Mouse (Mus musculus): ENCODE data around the gene Mpv17l2. TPM values are rescaled to one million over a fixed set of nuclear protein-coding genes. Genes with fewer than 3 reads are reported as not detected.

Mpv17l2 gene
- polyA plus RNA-seq, 1 experiment from 2014 or later: 44.0 TPM

DNA sequence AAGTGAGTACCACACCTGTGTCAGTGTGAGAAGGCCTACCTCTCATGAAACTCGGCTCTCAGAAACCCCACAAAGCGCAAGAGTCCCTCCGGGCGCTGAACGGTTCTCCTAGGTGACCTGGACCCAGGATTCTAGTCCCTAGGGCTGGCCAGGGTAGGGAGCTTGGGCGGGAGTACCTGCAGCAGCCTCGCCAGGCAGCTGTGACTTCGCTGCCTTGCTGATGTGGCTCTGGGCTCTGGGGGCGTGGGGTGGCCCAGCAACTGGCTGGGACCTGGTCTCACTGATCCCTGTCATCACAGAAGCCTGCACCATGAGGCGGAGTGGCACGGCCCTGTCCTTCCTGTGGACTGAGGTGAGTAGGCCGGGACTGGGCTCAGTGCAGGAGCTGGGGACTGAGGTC lies 36.5 kb downstream of the Mpv17l2 start:
- no peak overlapping the region for H3K4me2 ChIP-seq (ENCODE audit: low read depth, low read length)
- no peak for ATAC-seq (replicated peaks; ENCODE audit: extremely low read depth, insufficient read depth, low FRiP score)
- H3K27ac ChIP-seq (ENCODE audit: low read length): no peak overlapping the region
- peaks cover 27% of the 10 kb centered on the region for H3K27me3 ChIP-seq (ENCODE audit: control insufficient read depth, insufficient read depth, low read length)
- H3K9ac ChIP-seq (ENCODE audit: low read length): no peak overlapping the region
- no peak overlapping the region for H3K4me3 ChIP-seq (ENCODE audit: low read length)
- no peaks in the 10 kb centered on the region for H3K9me3 ChIP-seq (replicated peaks; ENCODE audit: control insufficient read depth, low read length)
- 70% methylated on average over 12 of the region's 12 CpGs for WGBS
- H3K4me1 ChIP-seq (ENCODE audit: control insufficient read depth, insufficient read depth, low read length): no peaks in the 10 kb centered on the region
- no peaks in the 10 kb centered on the region for H3K36me3 ChIP-seq (ENCODE audit: control insufficient read depth, insufficient read depth)

GRCm38 (mm10) chr8:70723486-70724210 lies 37.1 kb downstream of the Mpv17l2 start, which contains the start of gene Pde4c:
Gene Pde4c, plus strand, starts transcription at chr8:70723720.
- no peak for ATAC-seq (replicated peaks; ENCODE audit: extremely low read depth, insufficient read depth, low FRiP score)
- Histone ChIP-seq H3K27me3 (ENCODE audit: control insufficient read depth, insufficient read depth, low read length) (peaks cover 22% of the 10 kb centered on the region), H3K27ac (ENCODE audit: low read length) (no peak within 1 kb of the TSS), H3K4me3 (ENCODE audit: low read length) (no peak within 1 kb of the TSS), H3K4me1 (ENCODE audit: control insufficient read depth, insufficient read depth, low read length) (no peaks in the 10 kb centered on the region), H3K4me2 (ENCODE audit: low read depth, low read length) (no peak within 1 kb of the TSS), H3K9me3 (replicated peaks; ENCODE audit: control insufficient read depth, low read length) (no peaks in the 10 kb centered on the region), H3K9ac (ENCODE audit: low read length) (no peak within 1 kb of the TSS), H3K36me3 (ENCODE audit: control insufficient read depth, insufficient read depth) (no peaks in the 10 kb centered on the region)
- 54% methylated on average over 7 of the region's 7 CpGs for WGBS

DNA sequence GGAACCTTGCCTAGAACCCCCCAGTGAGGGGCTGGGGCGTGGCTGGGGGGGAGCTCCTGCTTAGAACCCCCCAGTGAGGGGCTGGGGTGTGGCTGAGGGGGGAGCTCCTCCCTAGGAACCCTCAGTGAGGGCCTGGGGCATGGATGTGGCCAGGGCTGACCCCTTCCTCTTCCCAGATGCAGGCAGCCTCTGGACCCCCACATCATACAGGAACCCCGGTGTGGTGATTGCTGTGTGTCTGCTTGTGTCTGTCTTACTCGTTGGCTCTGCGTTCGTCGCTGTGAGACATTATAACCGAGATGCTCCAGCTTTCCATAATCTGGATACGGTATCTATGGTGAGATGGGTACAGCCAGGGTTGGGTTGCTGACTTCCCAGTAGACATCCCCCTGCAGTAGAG lies 39.1 kb downstream of the Mpv17l2 start:
- Histone ChIP-seq H3K4me3 (ENCODE audit: low read length) (no peak overlapping the region), H3K4me1 (ENCODE audit: control insufficient read depth, insufficient read depth, low read length) (no peaks in the 10 kb centered on the region), H3K9me3 (replicated peaks; ENCODE audit: control insufficient read depth, low read length) (no peaks in the 10 kb centered on the region), H3K36me3 (ENCODE audit: control insufficient read depth, insufficient read depth) (no peaks in the 10 kb centered on the region), H3K4me2 (ENCODE audit: low read depth, low read length) (no peak overlapping the region), H3K9ac (ENCODE audit: low read length) (no peak overlapping the region), H3K27ac (ENCODE audit: low read length) (no peak overlapping the region), H3K27me3 (ENCODE audit: control insufficient read depth, insufficient read depth, low read length) (peaks cover 15% of the 10 kb centered on the region)
- WGBS: 85% methylated on average over 8 of the region's 8 CpGs
- ATAC-seq (replicated peaks; ENCODE audit: extremely low read depth, insufficient read depth, low FRiP score): no peak

DNA sequence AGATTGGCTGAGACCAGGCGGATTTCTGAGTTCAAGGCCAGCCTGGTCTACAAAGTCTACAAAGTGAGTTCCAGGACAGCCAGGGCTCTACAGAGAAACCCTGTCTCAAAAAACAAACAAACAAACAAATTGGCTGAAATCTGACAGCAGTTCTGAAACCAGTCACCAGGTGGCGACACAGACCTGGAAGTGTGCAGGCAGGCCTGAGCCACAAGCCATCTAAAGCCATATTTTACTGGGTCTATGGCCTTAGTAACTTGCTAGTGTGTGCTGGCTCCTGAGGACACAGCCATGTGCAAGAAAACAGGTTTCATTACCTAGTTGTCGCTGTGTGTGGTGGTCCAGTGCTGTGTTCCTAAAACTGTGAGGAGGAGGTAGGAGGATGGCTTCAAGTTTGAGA lies 40.0 kb downstream of the Mpv17l2 start:
- Histone ChIP-seq H3K4me1 (ENCODE audit: control insufficient read depth, insufficient read depth, low read length) (no peaks in the 10 kb centered on the region), H3K9me3 (replicated peaks; ENCODE audit: control insufficient read depth, low read length) (no peaks in the 10 kb centered on the region), H3K4me3 (ENCODE audit: low read length) (no peak overlapping the region), H3K27ac (ENCODE audit: low read length) (no peak overlapping the region), H3K4me2 (ENCODE audit: low read depth, low read length) (no peak overlapping the region), H3K9ac (ENCODE audit: low read length) (no peak overlapping the region), H3K36me3 (ENCODE audit: control insufficient read depth, insufficient read depth) (no peaks in the 10 kb centered on the region), H3K27me3 (ENCODE audit: control insufficient read depth, insufficient read depth, low read length) (peaks cover 15% of the 10 kb centered on the region)
- WGBS: 5% methylated on average over 3 of the region's 3 CpGs
- ATAC-seq (replicated peaks; ENCODE audit: extremely low read depth, insufficient read depth, low FRiP score): 0 out of 2 replicates have a peak, but pooled peaks have one; percentile 38

- Histone ChIP-seq H3K36me3 (ENCODE audit: control insufficient read depth, insufficient read depth) (no peaks in the 10 kb centered on the region), H3K27ac (ENCODE audit: low read length) (no peak overlapping the region), H3K9ac (ENCODE audit: low read length) (no peak overlapping the region), H3K9me3 (replicated peaks; ENCODE audit: control insufficient read depth, low read length) (no peaks in the 10 kb centered on the region), H3K4me3 (ENCODE audit: low read length) (no peak overlapping the region), H3K27me3 (ENCODE audit: control insufficient read depth, insufficient read depth, low read length) (peaks cover 15% of the 10 kb centered on the region), H3K4me2 (ENCODE audit: low read depth, low read length) (no peak overlapping the region), H3K4me1 (ENCODE audit: control insufficient read depth, insufficient read depth, low read length) (no peaks in the 10 kb centered on the region)
- WGBS: 50% methylated on average over 9 of the region's 9 CpGs
- no peak for ATAC-seq (replicated peaks; ENCODE audit: extremely low read depth, insufficient read depth, low FRiP score)
These were observed 40.9 kb downstream of the Mpv17l2 start for GRCm38 (mm10) chr8:70719796-70720270.

- H3K9ac ChIP-seq (ENCODE audit: low read length): no peak within 1 kb of the TSS
- no peak for ATAC-seq (replicated peaks; ENCODE audit: extremely low read depth, insufficient read depth, low FRiP score)
- H3K27ac ChIP-seq (ENCODE audit: low read length): no peak within 1 kb of the TSS
- H3K4me2 ChIP-seq (ENCODE audit: low read depth, low read length): no peak within 1 kb of the TSS
- H3K36me3 ChIP-seq (ENCODE audit: control insufficient read depth, insufficient read depth): no peaks in the 10 kb centered on the region
- no peaks in the 10 kb centered on the region for H3K9me3 ChIP-seq (replicated peaks; ENCODE audit: control insufficient read depth, low read length)
- H3K4me3 ChIP-seq (ENCODE audit: low read length): no peak within 1 kb of the TSS
- H3K4me1 ChIP-seq (ENCODE audit: control insufficient read depth, insufficient read depth, low read length): no peaks in the 10 kb centered on the region
- peaks cover 12% of the 10 kb centered on the region for H3K27me3 ChIP-seq (ENCODE audit: control insufficient read depth, insufficient read depth, low read length)
- 2% methylated on average over 18 of the region's 19 CpGs for WGBS
These were observed 42.4 kb downstream of the Mpv17l2 start, which contains the start of gene Gm3336 for GRCm38 (mm10) chr8:70718297-70718696. Gene Gm3336, plus strand, starts transcription at chr8:70718543.

GRCm38 (mm10) chr8:70716521-70717400 lies 44.0 kb downstream of the Mpv17l2 start:
- H3K36me3 ChIP-seq (ENCODE audit: control insufficient read depth, insufficient read depth): no peaks in the 10 kb centered on the region
- H3K27ac ChIP-seq (ENCODE audit: low read length): no peak overlapping the region
- WGBS: 76% methylated on average over 40 of the region's 40 CpGs
- peaks cover 12% of the 10 kb centered on the region for H3K27me3 ChIP-seq (ENCODE audit: control insufficient read depth, insufficient read depth, low read length)
- H3K9me3 ChIP-seq (replicated peaks; ENCODE audit: control insufficient read depth, low read length): no peaks in the 10 kb centered on the region
- no peak overlapping the region for H3K4me3 ChIP-seq (ENCODE audit: low read length)
- ATAC-seq (replicated peaks; ENCODE audit: extremely low read depth, insufficient read depth, low FRiP score): no peak
- no peaks in the 10 kb centered on the region for H3K4me1 ChIP-seq (ENCODE audit: control insufficient read depth, insufficient read depth, low read length)
- no peak overlapping the region for H3K4me2 ChIP-seq (ENCODE audit: low read depth, low read length)
- no peak overlapping the region for H3K9ac ChIP-seq (ENCODE audit: low read length)

- no peak for ATAC-seq (replicated peaks; ENCODE audit: extremely low read depth, insufficient read depth, low FRiP score)
- Histone ChIP-seq H3K4me1 (ENCODE audit: control insufficient read depth, insufficient read depth, low read length) (no peaks in the 10 kb centered on the region), H3K27ac (ENCODE audit: low read length) (no peak overlapping the region), H3K27me3 (ENCODE audit: control insufficient read depth, insufficient read depth, low read length) (peaks cover 12% of the 10 kb centered on the region), H3K4me2 (ENCODE audit: low read depth, low read length) (no peak overlapping the region), H3K36me3 (ENCODE audit: control insufficient read depth, insufficient read depth) (no peaks in the 10 kb centered on the region), H3K9me3 (replicated peaks; ENCODE audit: control insufficient read depth, low read length) (no peaks in the 10 kb centered on the region), H3K4me3 (ENCODE audit: low read length) (no peak overlapping the region), H3K9ac (ENCODE audit: low read length) (no peak overlapping the region)
- 44% methylated on average over 2 of the region's 2 CpGs for WGBS
These were observed 45.7 kb downstream of the Mpv17l2 start for GRCm38 (mm10) chr8:70715086-70715485.

GRCm38 (mm10) chr8:70713991-70714390 lies 46.8 kb downstream of the Mpv17l2 start:
- 76% methylated on average over 7 of the region's 7 CpGs for WGBS
- Histone ChIP-seq H3K4me3 (ENCODE audit: low read length) (no peak overlapping the region), H3K27me3 (ENCODE audit: control insufficient read depth, insufficient read depth, low read length) (peaks cover 10% of the 10 kb centered on the region), H3K36me3 (ENCODE audit: control insufficient read depth, insufficient read depth) (no peaks in the 10 kb centered on the region), H3K9ac (ENCODE audit: low read length) (no peak overlapping the region), H3K4me1 (ENCODE audit: control insufficient read depth, insufficient read depth, low read length) (no peaks in the 10 kb centered on the region), H3K4me2 (ENCODE audit: low read depth, low read length) (no peak overlapping the region), H3K27ac (ENCODE audit: low read length) (no peak overlapping the region), H3K9me3 (replicated peaks; ENCODE audit: control insufficient read depth, low read length) (no peaks in the 10 kb centered on the region)
- ATAC-seq (replicated peaks; ENCODE audit: extremely low read depth, insufficient read depth, low FRiP score): no peak

Measured in heart, embryonic 16.5 days (tissue).